Mouse (Mus musculus) stomach, embryonic 15.5 days (tissue): ENCODE data around the gene Gpr39. TPM values are rescaled to one million over a fixed set of nuclear protein-coding genes. Genes with fewer than 3 reads are reported as not detected.

Experiments used
- ATAC-seq: fragments of 200-750 bp; cut with Nextera tagmentation; 2 replicates; pipeline ENCODE4 v1.8.0; 2017; ENCODE audit warnings: low read depth, moderate number of reproducible peaks, moderate TSS enrichment; ENCODE audit not compliant: insufficient read depth, low FRiP score
- H3K27ac ChIP-seq: fragments of 300-500 bp; sonication (generic); 2 replicates; pipeline ENCODE4 v1.5.1; 2015; ENCODE audit warnings: mild to moderate bottlenecking, inconsistent platforms
- H3K27me3 ChIP-seq: fragments of 300-500 bp; sonication (generic); replicated peaks from 2 replicates; pipeline ENCODE4 v1.6.1; 2015; ENCODE audit warnings: inconsistent platforms
- H3K36me3 ChIP-seq: fragments of 300-500 bp; sonication (generic); 2 replicates; pipeline ENCODE4 v1.6.1; 2015; ENCODE audit warnings: inconsistent platforms
- H3K4me1 ChIP-seq: fragments of 300-500 bp; sonication (generic); 2 replicates; pipeline ENCODE4 v1.6.1; 2015; ENCODE audit warnings: inconsistent platforms
- H3K4me2 ChIP-seq: fragments of 300-500 bp; sonication (generic); 2 replicates; pipeline ENCODE4 v1.6.1; 2015; ENCODE audit warnings: mild to moderate bottlenecking, inconsistent platforms
- H3K4me3 ChIP-seq: fragments of 300-500 bp; sonication (generic); replicated peaks from 2 replicates; pipeline ENCODE4 v1.5.1; 2015; ENCODE audit warnings: inconsistent platforms
- H3K9ac ChIP-seq: fragments of 300-500 bp; sonication (generic); 2 replicates; pipeline ENCODE4 v1.6.1; 2015; ENCODE audit warnings: inconsistent platforms
- H3K9me3 ChIP-seq: fragments of 300-500 bp; sonication (generic); 2 replicates; pipeline ENCODE4 v1.6.1; 2016; ENCODE audit warnings: inconsistent platforms
- WGBS: fragments of 180-500 bp; shearing (Covaris S2); methylation state at CpG from one replicate; pipeline ENCODE4 v1.1.7; 2015; 5-methylcytosine and 5-hydroxymethylcytosine counted together
- polyA plus RNA-seq: library from polyadenylated mRNA; unstranded; fragments of >200 nt; fragmentation: Nextera tagmentation; extraction: Ambion mirVana; gene quantifications from 2 replicates; pipeline ENCODE4 v1.2.1, GENCODE M21; 2015

Gpr39 gene
- polyA plus RNA-seq, 1 experiment from 2014 or later, result 6.5 TPM

DNA sequence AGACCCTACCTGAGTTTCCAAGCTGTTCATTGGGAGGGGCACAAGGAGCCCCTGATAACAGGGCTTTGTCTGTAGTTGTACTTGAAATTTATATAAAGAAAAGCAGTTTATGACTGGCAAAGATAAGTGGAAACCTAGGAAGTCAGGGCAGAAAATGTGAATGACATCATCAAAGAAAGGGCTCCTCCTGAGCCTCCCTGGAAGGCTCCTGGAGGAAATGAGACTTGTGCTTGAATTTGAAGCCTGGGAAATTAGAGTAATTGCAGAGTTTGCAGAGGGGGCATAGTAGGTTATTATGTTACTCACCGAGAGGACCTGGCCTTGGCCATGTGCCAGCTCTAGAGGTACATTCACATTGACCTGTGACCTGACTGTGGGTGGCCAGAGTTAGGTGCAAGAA, 160.7 kb downstream of the Gpr39 start:
- no peak overlapping the region for H3K27ac ChIP-seq
- no peaks in the 10 kb centered on the region for H3K36me3 ChIP-seq
- WGBS, result 23% methylated on average over 1 of the region's 1 CpGs
- no peaks in the 10 kb centered on the region for H3K4me1 ChIP-seq
- no peak overlapping the region for H3K4me2 ChIP-seq
- H3K27me3 ChIP-seq, result no peaks in the 10 kb centered on the region
- no peak overlapping the region for H3K4me3 ChIP-seq
- ATAC-seq, result no peak
- H3K9me3 ChIP-seq, result no peaks in the 10 kb centered on the region
- no peak overlapping the region for H3K9ac ChIP-seq

GRCm38 (mm10) chr1:125839746-125840392, 163.1 kb downstream of the Gpr39 start:
- no peak for ATAC-seq
- 56% methylated on average over 13 of the region's 13 CpGs for WGBS
- Histone ChIP-seq H3K4me3 (no peak overlapping the region), H3K9me3 (no peaks in the 10 kb centered on the region), H3K36me3 (no peaks in the 10 kb centered on the region), H3K4me2 (no peak overlapping the region), H3K27ac (no peak overlapping the region), H3K27me3 (no peaks in the 10 kb centered on the region), H3K4me1 (no peaks in the 10 kb centered on the region), H3K9ac (no peak overlapping the region)

- H3K27ac ChIP-seq, result no peak overlapping the region
- no peak overlapping the region for H3K9ac ChIP-seq
- H3K4me2 ChIP-seq, result no peak overlapping the region
- H3K36me3 ChIP-seq, result no peaks in the 10 kb centered on the region
- WGBS, result 17% methylated on average over 5 of the region's 5 CpGs
- H3K4me1 ChIP-seq, result no peaks in the 10 kb centered on the region
- H3K9me3 ChIP-seq, result no peaks in the 10 kb centered on the region
- H3K27me3 ChIP-seq, result no peaks in the 10 kb centered on the region
- no peak for ATAC-seq
- H3K4me3 ChIP-seq, result no peak overlapping the region
Observed at GRCm38 (mm10) chr1:125854646-125855045, 177.9 kb downstream of the Gpr39 start.

DNA sequence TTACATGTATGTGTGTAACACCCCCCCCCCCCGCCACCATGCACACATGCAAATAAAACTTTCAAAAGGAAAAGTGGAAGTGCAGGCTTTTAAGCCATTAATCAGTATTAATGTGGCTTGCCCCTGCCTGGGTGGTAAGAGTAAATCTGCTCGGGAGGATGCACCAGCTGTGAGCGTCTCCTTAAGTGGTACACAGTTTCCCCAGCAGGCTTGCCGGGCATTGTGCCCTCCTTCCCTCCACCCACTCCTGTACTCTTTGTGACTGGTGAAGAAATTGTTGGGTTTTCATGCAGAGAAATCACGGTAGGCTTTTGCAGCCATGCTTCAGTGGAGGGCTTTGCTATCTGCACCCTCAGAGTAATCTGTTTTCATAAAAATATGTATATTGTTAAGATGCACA, 181.8 kb downstream of the Gpr39 start:
- 50% methylated on average over 5 of the region's 5 CpGs for WGBS
- Histone ChIP-seq H3K27ac (no peak overlapping the region), H3K27me3 (no peaks in the 10 kb centered on the region), H3K4me1 (no peaks in the 10 kb centered on the region), H3K4me2 (no peak overlapping the region), H3K4me3 (no peak overlapping the region), H3K9me3 (no peaks in the 10 kb centered on the region), H3K9ac (no peak overlapping the region), H3K36me3 (no peaks in the 10 kb centered on the region)
- ATAC-seq, result no peak

- Histone ChIP-seq H3K4me1 (no peaks in the 10 kb centered on the region), H3K9me3 (no peaks in the 10 kb centered on the region), H3K9ac (no peak overlapping the region), H3K27me3 (no peaks in the 10 kb centered on the region), H3K36me3 (no peaks in the 10 kb centered on the region), H3K4me3 (no peak overlapping the region), H3K27ac (no peak overlapping the region), H3K4me2 (no peak overlapping the region)
- ATAC-seq, result no peak
- 44% methylated on average over 7 of the region's 7 CpGs for WGBS
Observed at GRCm38 (mm10) chr1:125870056-125870455, 193.3 kb downstream of the Gpr39 start.

GRCm38 (mm10) chr1:125893158-125893557, 216.4 kb downstream of the Gpr39 start:
- no peaks in the 10 kb centered on the region for H3K9me3 ChIP-seq
- no peaks in the 10 kb centered on the region for H3K4me1 ChIP-seq
- no peak overlapping the region for H3K9ac ChIP-seq
- H3K4me2 ChIP-seq, result no peak overlapping the region
- ATAC-seq, result no peak
- H3K27me3 ChIP-seq, result no peaks in the 10 kb centered on the region
- WGBS, result 83% methylated on average over 9 of the region's 9 CpGs
- H3K36me3 ChIP-seq, result no peaks in the 10 kb centered on the region
- H3K4me3 ChIP-seq, result no peak overlapping the region
- no peak overlapping the region for H3K27ac ChIP-seq

DNA sequence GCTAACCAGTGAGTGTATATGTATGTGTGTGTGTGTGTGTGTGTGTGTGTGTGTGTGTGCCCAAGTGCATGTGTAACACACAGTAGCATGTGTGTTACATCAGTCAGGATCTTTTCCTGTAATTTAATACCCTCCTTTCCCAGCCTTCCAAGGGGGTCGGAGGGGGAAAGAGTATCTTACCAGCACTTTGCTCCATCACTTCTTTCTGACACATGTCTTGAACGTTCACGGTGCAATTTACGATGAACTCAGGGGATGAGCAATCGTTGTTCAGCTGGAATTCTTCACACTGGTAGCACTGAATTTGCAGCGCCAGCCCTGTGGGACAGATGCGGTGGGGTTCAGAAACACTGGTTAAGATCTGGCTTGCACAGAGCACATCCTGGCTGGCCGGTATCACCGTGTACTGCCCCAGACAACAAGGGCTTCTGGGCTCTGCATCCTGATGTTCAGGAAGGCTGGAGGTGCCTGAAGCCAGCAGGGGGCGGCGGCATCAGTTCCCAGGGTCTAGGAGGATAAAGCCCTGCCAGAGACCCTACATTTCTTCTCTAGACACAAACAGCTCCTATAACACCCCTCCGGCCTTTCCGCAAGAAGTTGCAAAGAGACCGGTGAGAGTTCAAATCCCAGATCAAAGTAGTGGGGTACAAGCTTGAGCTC, 233.5 kb downstream of the Gpr39 start:
- peaks cover 30% of the 10 kb centered on the region for H3K27me3 ChIP-seq
- no peak overlapping the region for H3K9ac ChIP-seq
- no peaks in the 10 kb centered on the region for H3K36me3 ChIP-seq
- H3K4me1 ChIP-seq, result peaks cover 23% of the 10 kb centered on the region
- no peak for ATAC-seq
- WGBS, result 7% methylated on average over 14 of the region's 14 CpGs
- no peaks in the 10 kb centered on the region for H3K9me3 ChIP-seq
- no peak overlapping the region for H3K27ac ChIP-seq
- H3K4me2 ChIP-seq, result peak overlapping the region; percentile 96
- H3K4me3 ChIP-seq, result no peak overlapping the region

- ATAC-seq, result no peak
- Histone ChIP-seq H3K4me2 (peak overlapping the region; percentile 96), H3K36me3 (no peaks in the 10 kb centered on the region), H3K9ac (no peak overlapping the region), H3K4me1 (peaks cover 23% of the 10 kb centered on the region), H3K4me3 (peak overlapping the region; percentile 44), H3K27me3 (peaks cover 30% of the 10 kb centered on the region), H3K27ac (no peak overlapping the region), H3K9me3 (no peaks in the 10 kb centered on the region)
- WGBS, result 3% methylated on average over 9 of the region's 9 CpGs
Observed at GRCm38 (mm10) chr1:125910871-125911265, 234.1 kb downstream of the Gpr39 start.

DNA sequence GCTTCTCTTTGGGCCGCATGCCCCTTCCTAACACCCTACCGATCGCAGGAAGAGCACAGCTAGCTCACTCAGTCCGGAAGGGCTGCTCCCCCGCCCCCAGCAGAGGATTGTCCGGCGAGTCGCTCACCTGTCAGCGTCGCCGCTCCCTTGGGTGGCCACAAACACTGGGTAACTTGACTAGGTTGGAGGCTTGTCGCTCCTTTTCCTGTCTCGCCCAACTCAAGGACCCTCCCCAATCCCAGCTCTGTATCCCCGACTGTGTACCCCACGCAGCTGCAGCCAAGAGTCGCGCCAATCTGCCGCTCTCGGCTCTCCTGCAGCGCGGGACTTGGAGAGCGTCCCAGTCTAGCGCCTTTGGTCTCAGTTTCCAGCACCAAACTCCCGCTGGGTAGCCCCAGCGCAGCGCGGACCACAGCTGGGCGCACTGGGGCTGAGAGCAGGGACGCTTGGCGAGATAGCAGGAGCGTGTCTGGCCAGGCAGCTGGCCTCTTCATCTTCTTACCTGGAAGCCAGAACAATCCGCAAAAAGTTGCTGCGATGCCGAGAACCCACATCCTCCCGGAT, 234.6 kb downstream of the Gpr39 start:
- Histone ChIP-seq H3K4me3 (peak overlapping the region; percentile 44), H3K36me3 (no peaks in the 10 kb centered on the region), H3K4me2 (peak overlapping the region; percentile 96), H3K9me3 (no peaks in the 10 kb centered on the region), H3K27ac (no peak overlapping the region), H3K4me1 (peaks cover 23% of the 10 kb centered on the region), H3K27me3 (peaks cover 30% of the 10 kb centered on the region), H3K9ac (no peak overlapping the region)
- peak; percentile 48; the same call in 1 of the 2 replicates for ATAC-seq
- WGBS, result under 1% methylated on average over 35 of the region's 35 CpGs

DNA sequence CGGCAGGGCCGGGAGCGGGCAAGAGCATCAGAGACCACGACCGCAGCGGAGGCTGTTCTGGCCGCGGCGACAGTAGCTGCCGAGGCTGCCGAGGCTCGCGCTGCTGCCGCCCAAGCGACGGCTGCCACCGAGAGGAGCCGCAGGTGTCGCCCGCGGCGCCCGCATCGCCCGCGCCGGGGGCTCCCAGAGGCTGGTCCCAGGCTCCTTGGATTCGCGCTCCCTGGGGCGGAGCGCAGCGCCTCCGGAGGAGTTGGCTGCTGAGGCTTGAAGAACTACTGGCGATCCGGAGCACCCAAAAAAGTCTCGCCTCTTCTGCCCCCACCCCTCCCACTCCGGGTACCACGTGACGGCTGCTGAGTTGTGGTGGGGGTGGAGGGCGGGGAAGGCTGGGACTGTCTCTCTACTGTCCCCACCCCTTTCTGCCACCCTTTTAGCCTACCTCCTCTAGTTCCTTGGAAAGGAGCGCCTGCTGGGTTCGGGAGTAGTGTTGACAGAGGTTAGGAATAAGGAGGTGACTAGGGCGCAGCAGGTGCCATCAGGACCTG, 235.2 kb downstream of the Gpr39 start:
- H3K4me3 ChIP-seq, result peak overlapping the region; percentile 44
- 0% methylated on average over 43 of the region's 43 CpGs for WGBS
- H3K9ac ChIP-seq, result no peak overlapping the region
- ATAC-seq, result peak; percentile 61; the same call in 1 of the 2 replicates
- H3K36me3 ChIP-seq, result no peaks in the 10 kb centered on the region
- peaks cover 30% of the 10 kb centered on the region for H3K27me3 ChIP-seq
- peaks cover 23% of the 10 kb centered on the region for H3K4me1 ChIP-seq
- H3K9me3 ChIP-seq, result no peaks in the 10 kb centered on the region
- H3K4me2 ChIP-seq, result peak overlapping the region; percentile 96
- no peak overlapping the region for H3K27ac ChIP-seq

- peak within 1 kb of the TSS; percentile 96 for H3K4me2 ChIP-seq
- H3K9me3 ChIP-seq, result no peaks in the 10 kb centered on the region
- no peaks in the 10 kb centered on the region for H3K36me3 ChIP-seq
- peaks cover 23% of the 10 kb centered on the region for H3K4me1 ChIP-seq
- peaks cover 30% of the 10 kb centered on the region for H3K27me3 ChIP-seq
- WGBS, result 8% methylated on average over 30 of the region's 30 CpGs
- no peak within 1 kb of the TSS for H3K27ac ChIP-seq
- H3K9ac ChIP-seq, result no peak within 1 kb of the TSS
- peak within 1 kb of the TSS; percentile 44 for H3K4me3 ChIP-seq
- ATAC-seq, result no peak
Observed at GRCm38 (mm10) chr1:125912601-125913600, 236.1 kb downstream of the Gpr39 start, which contains the start of gene Lypd1. Gene Lypd1 (minus strand): TSS chr1:125913101.
